Mouse (Mus musculus) gonadal fat pad, adult 2 months (tissue): ENCODE results near the gene Ppp2r1b. TPM values are rescaled to one million over a fixed set of nuclear protein-coding genes. Genes with fewer than 3 reads are reported as not detected.

Experiments used
- DNase-seq: peaks from one replicate; pipeline ENCODE4 v3.0.0-alpha.2; 2012; ENCODE audit warnings: low read depth
- polyA plus RNA-seq: library from polyadenylated mRNA; depleted of rRNA; stranded (reverse); fragments of >200 nt; gene quantifications from 2 replicates; pipeline ENCODE4 v1.2.3, GENCODE M21; 2012

The Ppp2r1b gene
- polyA plus RNA-seq, 1 experiment: 49.0 TPM

DNA sequence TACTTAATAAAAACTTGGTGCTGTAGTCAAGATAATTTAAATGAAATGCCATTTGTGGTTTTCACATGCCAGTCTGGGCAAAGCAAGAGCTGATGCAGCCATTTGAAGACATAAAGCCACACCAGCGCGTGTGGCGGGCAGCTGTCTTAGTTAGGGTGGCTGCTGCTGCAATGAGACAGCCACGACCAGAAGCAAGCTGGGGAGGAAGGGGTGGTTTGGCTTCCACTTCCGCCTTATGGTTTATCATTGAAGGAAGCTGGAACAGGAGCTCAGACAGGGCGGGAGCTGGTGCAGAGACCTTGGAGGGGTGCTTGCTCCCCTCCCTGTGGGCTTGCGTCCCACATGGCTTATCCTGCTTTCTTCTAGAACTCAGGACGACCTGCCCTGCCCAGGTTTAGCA, 20.7 kb downstream of the Ppp2r1b start:
- DNase-seq: no peak

DNA sequence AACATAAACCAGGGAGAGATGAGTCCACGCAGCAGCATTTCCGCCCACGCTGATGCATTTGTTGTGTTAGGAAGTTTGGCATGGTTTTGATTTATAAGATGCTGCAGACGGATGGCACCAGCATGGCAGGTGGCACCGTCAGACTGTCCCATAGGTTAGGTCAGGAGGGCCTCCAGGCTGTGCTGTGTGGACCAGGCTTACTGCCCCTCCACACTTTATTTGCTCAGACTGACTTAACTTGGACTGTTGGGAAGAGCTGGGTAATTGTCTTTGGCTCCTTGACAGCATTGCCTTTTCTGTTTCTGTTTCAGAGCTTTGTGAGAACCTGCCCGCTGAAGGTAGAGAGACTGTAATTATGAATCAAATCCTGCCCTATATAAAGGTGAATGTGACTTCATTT, 21.9 kb downstream of the Ppp2r1b start:
- DNase-seq: no peak

DNA sequence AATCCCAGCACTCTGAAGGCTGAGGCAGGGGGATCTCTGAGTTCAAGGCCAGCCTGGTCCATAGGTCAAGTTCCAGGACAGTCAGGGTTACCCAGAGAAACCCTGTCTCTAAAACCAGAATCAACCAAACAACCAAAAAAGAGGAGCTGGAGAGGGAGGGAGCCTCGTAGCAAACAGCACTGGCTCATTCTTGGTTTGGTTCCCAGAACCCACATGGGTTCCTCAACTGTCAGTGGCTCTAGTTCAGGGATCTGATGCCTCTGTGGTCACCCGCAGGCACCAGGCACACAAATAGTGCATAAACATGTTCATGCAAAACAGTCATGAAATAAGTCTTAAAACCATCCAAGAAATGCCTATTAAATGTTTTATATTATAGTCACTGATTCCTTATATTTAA, 23.1 kb downstream of the Ppp2r1b start:
- no peak for DNase-seq

DNA sequence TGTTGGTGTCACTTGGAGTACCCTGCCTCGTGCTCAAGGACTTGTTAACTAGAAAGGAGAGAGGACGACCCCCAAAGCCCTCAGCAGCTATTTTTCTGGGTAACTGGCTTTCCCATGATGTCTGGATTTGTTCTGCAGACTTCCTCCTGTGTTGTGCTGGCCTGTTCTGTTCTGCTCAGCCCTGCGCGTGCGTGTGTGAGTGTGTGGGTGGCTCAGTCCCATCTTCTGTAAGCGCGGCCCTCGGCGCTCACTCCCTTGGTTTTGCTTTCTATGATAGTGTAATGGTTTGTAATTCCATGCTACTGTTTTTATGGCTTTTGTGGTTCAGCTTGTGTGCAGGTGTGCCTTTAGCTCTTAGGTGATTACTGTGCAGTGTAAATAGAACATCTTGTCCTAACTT, 28.1 kb downstream of the Ppp2r1b start:
- no peak for DNase-seq

DNA sequence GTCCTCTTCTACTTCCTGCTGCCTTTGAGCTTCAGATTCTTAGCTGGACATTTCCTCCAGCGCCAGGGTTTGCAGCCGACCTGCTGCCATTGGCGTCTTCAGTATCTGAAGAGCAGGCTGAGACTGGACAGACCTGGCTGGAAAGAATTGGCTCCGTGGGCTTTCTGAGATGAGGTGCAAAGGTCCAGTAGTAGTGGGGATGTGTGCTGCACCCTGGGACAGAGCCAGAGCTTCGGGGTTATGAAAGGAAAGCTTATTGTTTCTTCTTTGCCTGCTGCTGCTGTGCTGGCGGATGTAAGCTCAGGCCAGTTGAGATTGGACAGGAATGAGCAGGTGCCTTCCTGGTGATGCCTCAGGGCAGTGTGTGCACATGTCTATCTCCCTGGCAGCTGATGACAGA, 28.9 kb downstream of the Ppp2r1b start:
- peak; percentile 56 for DNase-seq

DNA sequence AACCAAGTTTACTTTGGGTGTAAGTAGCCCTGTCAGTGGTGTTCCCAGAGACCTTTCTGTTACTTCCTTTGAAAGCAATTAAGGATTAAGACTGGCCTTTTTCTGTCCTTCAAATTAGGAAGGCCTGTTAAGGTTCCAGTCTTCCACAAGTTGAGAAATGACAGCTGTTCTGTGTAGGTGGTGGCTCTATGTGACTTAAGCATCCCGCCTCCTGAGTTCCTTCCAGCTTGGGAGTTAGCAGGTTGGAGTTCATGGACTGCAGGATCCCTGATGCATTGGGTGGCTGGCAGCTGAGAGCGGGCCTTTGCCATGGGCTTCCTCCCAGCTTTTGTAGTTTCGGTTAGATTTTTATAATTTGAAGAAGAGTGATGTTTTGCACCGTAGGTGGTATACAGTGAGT, 30.4 kb downstream of the Ppp2r1b start:
- DNase-seq: peak; percentile 74

DNA sequence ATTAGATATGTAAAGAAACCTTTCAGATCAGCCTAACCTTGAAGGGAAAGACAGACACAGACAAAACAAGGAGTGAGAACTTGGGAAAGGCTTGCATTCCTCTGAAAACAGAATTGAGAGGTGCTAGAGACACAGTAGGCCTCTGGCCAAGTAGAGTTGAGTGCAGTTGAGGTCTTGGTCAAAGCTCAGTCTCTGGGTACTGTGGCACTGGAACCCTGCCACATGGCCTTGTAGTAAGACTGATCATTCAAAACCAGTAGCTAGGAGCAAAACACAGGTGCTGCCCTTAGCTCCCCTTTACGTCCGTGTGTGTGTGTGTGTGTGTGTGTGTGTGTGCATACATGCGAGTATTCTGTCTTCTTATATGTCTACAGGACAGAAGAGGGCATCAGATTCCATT, 31.2 kb downstream of the Ppp2r1b start:
- no peak for DNase-seq

DNA sequence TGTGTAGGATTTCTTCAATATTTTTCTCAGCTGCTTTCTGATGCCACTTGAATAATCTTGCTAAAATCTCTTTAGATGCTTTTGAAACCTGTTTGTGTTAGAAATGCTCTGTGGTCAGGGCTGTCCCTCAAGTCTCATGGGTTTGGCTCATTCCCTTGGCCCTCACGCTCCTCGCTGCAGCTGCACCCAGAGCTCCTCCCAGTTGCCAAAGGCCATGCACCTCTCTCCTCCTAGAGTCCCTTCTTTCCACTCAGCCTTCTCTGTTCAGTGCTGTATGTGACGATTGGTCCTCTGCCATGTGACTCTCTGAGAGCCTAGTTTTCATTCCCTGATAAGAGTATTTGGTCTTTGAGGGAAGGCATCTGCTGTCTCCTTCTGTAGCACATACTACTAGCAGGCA, 32.3 kb downstream of the Ppp2r1b start:
- DNase-seq: no peak

DNA sequence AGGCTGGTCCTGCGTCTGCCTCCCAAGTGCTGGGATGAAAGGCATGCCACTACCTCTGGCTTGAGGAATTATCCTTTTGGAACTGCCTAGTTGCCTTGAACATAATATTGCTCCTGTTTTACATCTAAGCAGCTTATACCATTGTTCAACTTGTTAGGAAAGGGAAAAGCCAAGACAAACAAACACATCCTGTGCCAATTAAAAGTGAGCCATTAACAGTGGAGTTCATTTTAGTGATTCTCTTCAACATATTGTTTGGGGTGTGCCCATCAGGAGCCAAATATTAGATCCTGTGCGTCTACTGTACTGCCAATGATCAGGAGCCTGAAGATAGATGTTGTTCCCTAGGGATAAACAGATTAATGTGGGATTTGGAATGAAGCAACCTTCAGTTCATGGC, 37.1 kb downstream of the Ppp2r1b start:
- DNase-seq: no peak

DNA sequence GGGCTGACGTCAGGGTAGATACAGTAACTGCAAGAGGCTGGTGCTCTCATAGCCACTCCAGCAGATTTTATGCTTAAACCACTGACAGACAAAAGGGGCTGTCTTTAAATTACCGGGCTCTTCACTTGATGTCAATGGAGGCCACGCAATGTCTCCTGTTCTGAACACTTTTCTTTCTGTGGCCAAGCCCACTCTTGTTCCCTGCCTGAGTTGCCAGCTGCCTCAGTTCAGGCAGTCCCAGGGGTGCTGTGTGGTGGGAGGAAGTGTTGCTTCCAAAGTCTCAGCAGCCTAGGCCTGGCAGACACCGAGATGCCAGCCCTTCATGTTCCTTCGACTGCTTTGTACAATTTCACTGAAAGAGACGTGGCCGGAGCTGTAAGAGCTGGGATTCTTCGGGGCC, 39.0 kb downstream of the Ppp2r1b start:
- DNase-seq: no peak

DNA sequence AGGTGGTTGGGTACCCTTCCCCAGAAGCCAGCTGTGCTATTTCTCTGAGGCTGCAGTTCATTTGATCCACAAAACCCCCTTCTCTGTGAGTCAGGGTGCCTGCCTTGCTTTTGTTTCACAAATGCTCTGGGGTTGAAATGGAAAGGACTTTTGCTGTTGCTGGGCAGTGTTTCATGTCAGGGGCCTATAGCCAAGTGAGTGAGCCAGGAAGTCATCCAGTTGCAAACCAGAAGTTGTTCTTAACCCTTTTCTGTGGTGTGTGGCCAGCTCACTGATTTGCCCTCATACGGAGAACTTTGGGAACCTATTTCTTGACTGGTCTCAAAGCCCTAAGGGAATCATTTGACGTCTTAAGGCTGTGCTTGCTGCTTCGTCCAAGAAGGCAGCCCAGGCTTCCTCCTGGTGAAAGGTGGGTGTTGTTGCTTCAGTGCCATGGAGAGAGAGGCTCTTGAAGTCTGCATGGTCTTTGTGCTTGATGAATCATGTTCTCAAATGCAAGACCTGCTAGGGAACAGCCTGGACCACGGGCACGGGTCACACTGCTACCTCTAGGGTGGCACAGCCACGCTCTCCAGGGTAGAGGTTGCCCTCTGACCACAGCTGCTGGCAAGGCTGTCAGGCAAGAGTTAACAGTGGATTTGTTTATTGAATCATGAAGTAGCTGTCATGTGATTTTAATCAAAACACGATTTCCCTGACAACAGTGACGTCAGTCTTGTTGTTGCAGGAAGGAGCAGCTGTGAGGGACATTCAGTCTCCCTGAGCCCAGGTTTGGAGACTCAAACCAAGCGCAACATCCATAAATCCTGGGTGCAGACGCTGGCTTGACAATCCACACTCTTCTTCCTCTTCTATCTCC, 39.9 kb downstream of the Ppp2r1b start:
- no peak for DNase-seq

DNA sequence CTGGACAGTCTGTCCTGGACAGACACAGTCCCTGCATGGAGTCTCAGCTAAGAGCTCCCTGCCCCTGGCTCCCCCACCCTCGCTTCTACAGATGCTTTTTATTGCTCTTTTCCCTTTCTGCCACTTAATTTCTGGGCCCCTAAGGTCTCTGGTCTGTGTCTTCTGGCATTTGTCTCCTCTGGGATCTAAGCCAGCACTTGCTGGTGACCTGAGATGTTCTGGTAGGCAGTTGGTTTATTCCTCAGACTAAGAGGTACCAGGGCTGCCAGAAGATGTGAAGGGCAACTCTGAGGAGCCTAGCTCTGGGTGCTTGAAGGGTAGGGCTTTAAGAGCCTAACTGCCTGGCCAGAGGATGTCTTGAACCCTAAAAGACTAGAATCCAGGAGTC, 40.5 kb downstream of the Ppp2r1b start:
- DNase-seq: no peak

DNA sequence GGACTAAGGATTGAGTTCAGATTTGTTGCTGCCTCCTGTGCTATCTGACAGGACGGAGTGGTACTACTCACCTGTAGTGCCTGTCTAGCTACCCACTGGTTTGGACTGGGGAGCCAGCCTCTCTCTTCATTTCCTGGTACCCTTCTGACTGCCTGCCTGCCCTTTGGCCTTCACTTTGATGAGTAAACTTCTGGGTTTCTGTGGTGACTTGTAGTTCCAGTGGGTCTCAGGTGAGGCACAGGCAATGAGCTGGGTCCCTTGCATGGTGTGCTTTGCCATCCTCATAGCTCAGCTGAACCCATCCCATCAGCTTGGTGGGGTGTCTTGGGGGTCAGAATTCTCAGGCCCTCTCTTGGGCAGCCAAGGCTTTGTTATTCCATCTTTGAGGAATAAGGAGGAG, 41.8 kb downstream of the Ppp2r1b start:
- no peak for DNase-seq

DNA sequence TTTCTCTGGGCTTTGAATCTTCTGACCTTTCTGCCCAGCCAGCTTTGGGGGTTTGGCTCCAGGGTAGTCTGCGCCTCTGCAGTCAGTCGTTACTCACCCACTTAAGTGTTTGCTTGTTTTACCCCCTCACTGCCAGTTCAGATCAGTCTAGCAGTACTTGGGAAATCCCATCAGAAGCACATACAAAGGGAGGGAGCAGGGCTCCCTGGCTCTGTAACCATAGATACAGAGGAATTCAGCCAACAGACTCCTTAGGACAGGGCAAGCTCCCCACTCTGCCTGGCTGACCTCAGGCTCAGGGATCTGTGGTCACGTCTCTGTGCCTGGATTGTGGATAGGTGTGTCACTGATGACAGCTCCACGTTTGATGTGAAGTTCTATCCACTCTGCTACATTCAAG, 42.2 kb downstream of the Ppp2r1b start:
- no peak for DNase-seq

DNA sequence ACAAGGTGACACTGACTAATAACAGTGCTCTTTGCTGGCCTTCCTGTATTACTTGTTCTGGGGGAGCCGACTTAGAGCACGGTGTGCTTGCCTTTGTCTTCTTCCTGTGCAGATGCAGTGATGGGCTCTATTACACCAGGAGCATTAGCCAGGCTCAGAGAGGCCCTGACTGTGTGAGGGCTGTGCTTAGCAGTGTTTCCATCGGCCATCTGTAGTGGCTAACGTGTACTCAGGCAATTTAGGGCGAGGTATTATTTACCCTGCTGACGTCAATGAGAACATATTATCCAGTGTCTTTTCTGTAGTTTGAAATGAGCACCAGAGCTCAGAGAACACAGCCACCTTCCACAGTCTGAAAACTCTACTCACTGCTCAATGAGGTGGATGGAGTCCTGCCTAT, 44.1 kb downstream of the Ppp2r1b start:
- DNase-seq: no peak

DNA sequence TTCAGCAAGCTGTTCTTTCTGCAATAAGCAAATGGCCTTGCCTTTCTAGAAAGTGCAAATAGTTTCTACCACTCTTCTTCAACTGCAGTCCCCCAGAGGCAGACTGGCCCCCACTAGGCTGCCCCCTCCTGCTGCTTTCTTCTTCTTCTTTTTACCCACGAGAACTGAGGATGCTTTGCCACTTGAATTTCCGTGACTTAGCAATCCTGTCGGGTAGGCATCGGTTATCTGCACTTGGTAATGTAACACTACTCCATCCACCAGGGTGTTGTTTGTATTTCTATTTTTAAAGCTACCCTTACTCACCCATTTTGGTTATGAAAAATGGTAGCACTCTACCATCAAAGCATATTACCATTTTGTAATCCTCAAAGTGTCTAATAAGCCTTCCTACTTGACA, 44.9 kb downstream of the Ppp2r1b start:
- no peak for DNase-seq

DNA sequence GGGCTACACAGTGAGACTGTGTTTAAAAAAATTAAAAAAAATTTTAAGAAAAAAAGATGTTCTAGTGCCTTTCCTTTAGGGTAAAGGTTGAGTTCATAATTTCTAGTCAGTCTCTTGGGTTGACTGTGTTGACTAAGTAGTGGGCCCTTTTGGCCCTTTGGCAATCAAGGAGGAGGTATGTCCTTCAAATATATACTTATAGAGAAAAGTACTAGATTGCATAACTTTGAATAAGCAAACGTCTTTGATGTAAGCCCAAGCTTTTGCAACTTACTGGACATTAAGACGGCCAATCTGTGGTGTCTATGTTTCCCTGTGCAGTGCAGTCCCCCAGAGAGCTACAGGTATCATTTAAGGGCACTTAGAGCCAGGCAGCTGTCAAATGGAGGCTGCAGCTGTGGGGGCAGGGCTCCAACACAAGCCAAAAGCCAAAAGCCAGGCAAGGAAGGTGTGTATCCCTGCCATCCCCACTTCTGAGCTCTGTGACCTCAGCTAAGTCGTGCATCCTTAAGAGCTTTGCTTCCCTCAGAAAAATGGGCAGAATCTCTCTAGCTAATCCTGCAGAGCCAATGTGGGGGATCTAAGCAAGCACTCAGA, 45.5 kb downstream of the Ppp2r1b start:
- no peak for DNase-seq

DNA sequence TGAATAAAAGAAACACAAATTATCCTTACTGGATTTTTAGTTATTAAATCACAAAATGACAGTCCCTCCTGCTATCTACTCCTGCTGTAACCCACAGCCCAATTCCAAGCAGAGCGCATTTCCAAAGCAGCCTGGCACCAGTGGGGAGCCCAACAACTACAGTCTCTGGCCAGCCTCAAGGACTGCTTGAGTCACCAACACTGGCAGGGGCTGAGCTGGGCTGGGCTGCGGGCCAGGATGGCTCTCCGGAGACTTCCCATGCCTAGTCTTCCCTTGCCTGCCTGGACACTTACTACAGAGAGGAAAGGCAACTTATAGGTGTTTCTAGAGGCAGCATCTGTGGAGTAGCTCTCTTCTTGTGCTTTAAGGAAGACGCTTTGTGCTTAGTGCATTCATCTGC, 48.6 kb downstream of the Ppp2r1b start:
- DNase-seq: no peak

DNA sequence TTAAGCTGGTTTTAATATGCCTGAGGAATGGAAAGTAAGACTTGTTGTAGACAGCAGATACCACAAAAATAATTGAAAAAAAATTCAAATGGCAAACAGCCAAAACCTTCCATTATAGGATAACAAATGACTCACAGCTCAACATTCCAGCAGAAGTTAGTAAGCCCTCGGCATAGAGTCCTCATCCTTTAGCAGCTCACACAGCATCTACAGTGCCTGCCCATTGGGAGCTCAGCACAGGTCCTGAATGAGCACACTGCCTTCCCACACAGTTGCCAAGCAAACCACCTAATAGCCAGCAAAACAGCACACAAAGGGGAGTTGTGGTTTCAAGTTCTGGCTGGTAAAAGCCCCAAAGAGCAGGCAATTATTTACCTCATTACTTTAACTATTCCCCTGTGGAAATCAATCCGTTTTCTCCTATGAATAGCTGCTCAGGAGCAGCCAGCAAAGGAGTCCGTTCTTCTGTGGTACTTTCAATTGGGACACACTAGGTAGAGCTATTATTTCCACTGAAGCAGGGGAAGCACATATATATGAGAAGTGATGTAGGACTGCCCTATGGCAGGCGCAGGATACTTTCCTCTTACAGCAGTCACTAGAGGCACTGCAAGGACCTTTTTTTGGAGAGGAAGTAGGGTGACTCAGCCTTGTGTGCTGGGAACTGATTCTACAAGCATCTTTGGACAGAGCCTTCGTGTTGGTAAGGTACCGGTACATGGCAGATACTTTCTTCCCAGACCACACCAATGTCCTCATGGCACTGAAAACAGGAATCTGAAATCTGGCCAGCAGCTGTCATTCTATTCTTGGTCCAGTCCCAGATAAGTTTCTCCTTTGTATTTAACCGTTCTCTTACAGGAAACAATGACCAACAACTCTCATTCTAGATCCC, 55.2 kb downstream of the Ppp2r1b start:
- DNase-seq: no peak

DNA sequence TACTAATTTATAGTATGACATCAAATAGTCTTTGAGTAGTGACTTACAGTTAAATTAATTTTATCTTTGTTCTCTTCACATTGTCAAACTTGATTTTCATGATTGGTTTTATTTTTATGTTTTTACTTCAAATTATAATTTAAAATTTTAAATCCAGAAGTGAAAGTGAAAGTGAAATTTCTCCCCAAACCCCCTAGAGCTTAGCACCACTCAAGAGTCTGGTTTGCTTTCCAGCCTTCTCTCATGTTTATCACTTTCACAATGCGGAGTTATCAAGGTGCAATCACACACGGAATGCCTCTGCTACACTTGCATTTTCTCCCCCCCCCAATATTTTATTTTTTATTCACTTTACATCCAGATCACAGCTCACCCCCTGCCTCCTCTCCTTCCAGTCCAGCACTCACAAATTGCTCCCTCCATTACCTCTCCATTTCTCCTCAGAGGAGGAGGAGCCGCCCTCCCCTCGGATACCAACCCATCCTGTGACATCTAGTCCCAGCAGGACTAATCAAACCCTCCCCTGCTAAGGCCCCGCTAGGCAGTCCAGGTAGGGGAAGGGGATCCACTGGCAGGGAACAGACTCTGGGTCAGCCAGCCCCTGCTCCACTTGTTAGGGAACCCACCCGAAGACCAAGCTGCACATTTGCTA, 59.2 kb downstream of the Ppp2r1b start:
- no peak for DNase-seq

DNA sequence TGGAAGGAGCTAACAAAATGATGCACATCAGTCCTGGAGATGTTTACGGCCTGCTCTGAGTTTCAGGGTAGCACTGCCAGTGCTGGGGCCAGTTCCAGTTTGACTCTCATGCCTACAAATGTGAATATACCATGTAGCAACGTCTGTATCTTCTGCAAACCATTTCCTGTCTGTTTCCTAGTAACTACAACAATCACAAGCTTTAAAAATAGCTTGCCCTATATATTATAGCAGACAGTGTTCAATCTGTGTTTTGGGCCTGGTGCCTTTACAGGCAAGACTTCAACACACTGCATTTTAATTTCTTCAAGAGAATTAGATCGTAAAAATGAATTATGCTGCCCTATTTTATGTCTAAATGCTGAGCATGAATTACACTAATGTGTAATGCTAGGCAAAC, 60.2 kb downstream of the Ppp2r1b start:
- DNase-seq: no peak

DNA sequence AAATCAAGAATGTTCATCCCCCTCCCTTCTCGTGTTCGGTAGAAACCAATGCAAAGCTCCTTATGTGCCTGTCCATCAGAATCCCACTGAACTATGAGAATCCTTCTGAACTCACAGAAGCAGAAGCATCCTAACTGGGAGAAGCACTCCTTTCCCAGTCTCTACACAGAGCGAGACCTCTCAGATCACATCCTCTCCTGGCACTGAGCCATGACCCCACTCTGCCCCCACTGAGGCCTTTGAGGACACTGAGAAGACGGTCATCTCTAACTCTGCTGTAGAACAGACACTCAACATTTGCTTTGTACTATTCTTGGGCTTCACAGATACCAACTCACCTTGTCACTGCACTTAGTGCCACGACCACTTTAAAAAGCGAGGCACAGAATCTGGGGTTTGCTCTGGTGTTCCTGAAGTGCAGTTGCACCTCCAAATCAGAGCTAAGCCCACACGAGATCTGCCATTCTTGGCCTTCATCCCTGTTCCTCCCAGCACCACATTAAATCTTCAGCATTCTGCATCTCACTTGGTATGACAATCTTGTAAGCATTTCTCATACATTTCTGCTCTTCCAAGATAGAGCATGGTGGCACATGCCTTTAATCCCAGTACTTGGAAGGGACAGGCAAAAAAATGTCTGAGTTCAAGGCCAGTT, 66.9 kb downstream of the Ppp2r1b start:
- no peak for DNase-seq
